Mouse (Mus musculus) cerebellum, adult 2 months (tissue): ENCODE measurements around the gene Tmco4.

Experiments used
- CTCF ChIP-seq: fragments of 200-500 bp; IDR thresholded peaks from 2 replicates; pipeline ENCODE4 v1.5.1; 2011; ENCODE audit warnings: low read depth, mild to moderate bottlenecking, control low read depth, low read length, moderate library complexity, borderline replicate concordance; ENCODE audit not compliant: insufficient read depth
- POLR2A ChIP-seq: fragments of 200-500 bp; IDR thresholded peaks from 2 replicates; pipeline ENCODE4 v1.6.1; 2011; ENCODE audit warnings: low read length, control low read depth, borderline replicate concordance; ENCODE audit not compliant: insufficient read depth

DNA sequence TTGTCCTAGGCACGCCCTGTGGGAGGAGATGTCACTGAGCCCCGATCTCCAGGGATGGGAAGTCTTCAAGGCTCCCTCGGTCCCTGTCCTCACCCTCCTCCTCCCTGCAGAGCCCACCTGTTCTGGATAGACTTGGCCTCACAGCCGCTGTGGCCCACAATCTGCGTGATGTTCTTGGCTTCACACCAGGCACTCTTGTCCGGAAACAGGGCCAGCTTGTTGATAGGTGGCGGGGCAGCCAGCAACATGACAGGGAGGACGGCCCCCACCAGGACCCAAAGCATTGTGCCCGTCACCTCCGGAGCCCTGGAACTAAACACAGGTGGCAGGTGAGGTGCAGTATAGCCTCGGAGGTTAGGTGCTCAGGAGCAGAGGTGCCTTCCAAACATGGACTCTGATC lies 112.6 kb downstream of the Tmco4 start:
- TF ChIP-seq POLR2A (no peak), CTCF (no peak)
